8 mouse cellular contexts compared by ENCODE assay signal in genomic region chr2:170219161-170219581, GRCm38 (mm10).
A peak's percentile ranks its signal among the peaks of the same experiment; 100 is the strongest.
DNase-seq lines count a peak whose midpoint lies in the region; ATAC-seq and TF ChIP-seq lines count a peak whose summit lies in the region.

No protein-coding gene starts in this region.

- DNase-seq in heart, adult 11 months, result peak; percentile 90
- no peak for DNase-seq in heart, postnatal 25 days (ENCODE audit: low spot score)
- DNase-seq in neural tube, embryonic 10.5 days (ENCODE audit: extremely low spot score, low spot score), result peak; percentile 52
- DNase-seq in cerebellum, postnatal 36 days, result no peak

- no peaks in the 10 kb centered on the region for H3K36me3 ChIP-seq in intestine, postnatal 0 days (ENCODE audit: control insufficient read depth, insufficient read depth)

- ATAC-seq in CD4-positive, CD25-positive, alpha-beta regulatory T cell, adult 4 months, result peak; percentile 60
- no peak for ATAC-seq in intestine, postnatal 0 days
- ATAC-seq in erythroid progenitor cell, adult 5-6 weeks (replicated peaks; ENCODE audit: low FRiP score, poor library complexity, severe bottlenecking), result no peak

- H3K4me1 ChIP-seq in embryonic fibroblast, embryonic 13.5 days (ENCODE audit: control insufficient read depth, insufficient read depth, low read length), result peaks cover 16% of the 10 kb centered on the region
- H3K4me1 ChIP-seq in intestine, postnatal 0 days (replicated peaks; ENCODE audit: control insufficient read depth, insufficient read depth, low read length), result peaks cover 13% of the 10 kb centered on the region

- H3K27ac ChIP-seq in embryonic fibroblast, embryonic 13.5 days (ENCODE audit: insufficient read depth, low read length), result peak overlapping the region; percentile 61
- no peak overlapping the region for H3K27ac ChIP-seq in intestine, postnatal 0 days (ENCODE audit: low read depth, low read length)

- H3K27me3 ChIP-seq in intestine, postnatal 0 days (replicated peaks; ENCODE audit: control insufficient read depth, insufficient read depth, low read length), result no peaks in the 10 kb centered on the region

- 18% methylated on average over 11 of the region's 11 CpGs for WGBS in intestine, postnatal 0 days

- no peak for TF ChIP-seq CTCF in embryonic fibroblast, embryonic 13.5 days (IDR thresholded peaks at IDR 0.05; ENCODE audit: borderline replicate concordance, insufficient read depth, low read length)
- no peak for TF ChIP-seq CTCF in intestine, postnatal 0 days (IDR thresholded peaks at IDR 0.05; ENCODE audit: low read depth)

- H3K4me3 ChIP-seq in embryonic fibroblast, embryonic 13.5 days (ENCODE audit: insufficient read depth, low read length), result peak overlapping the region; percentile 21
- H3K4me3 ChIP-seq in intestine, postnatal 0 days (ENCODE audit: low read depth, low read length), result peak overlapping the region; percentile 17

- intact Hi-C loops in heart, postnatal 25 days (cut with DNase I), result loop anchor here (2.0 kb wide), 3 partner anchors 66 to 102 kb away; no protein-coding TSS in a partner anchor

- H3K9me3 ChIP-seq in intestine, postnatal 0 days (ENCODE audit: control insufficient read depth), result peaks cover 3% of the 10 kb centered on the region; the same call in 1 of the 2 replicates

- H3K9ac ChIP-seq in intestine, postnatal 0 days (ENCODE audit: low read depth, low read length), result peak overlapping the region; percentile 12; the same call in 1 of the 2 replicates

- peak overlapping the region; percentile 68 for H3K4me2 ChIP-seq in intestine, postnatal 0 days (replicated peaks; ENCODE audit: low read depth)

- TF ChIP-seq POLR2A in embryonic fibroblast, embryonic 13.5 days (IDR thresholded peaks at IDR 0.05; ENCODE audit: low read depth, low read length), result no peak

Comparison
In these comparisons a context has a peak if more than half of its experiments do, and no peak if none do; other contexts are left out.
1. DNase-seq: peak in heart, adult 11 months (single experiment) and neural tube, embryonic 10.5 days (single experiment); none in heart, postnatal 25 days (single experiment) and cerebellum, postnatal 36 days (0 of 2).